Mouse (Mus musculus): ENCODE measurements around the gene App. TPM values are rescaled to one million over a fixed set of nuclear protein-coding genes. Genes with fewer than 3 reads are reported as not detected.

App gene
- total and polyA plus RNA-seq, 2 experiments from 2014 or later = 498 to 526 TPM

GRCm38 (mm10) chr16:85028396-85028795 is 145.2 kb downstream of the App start:
- no peaks in the 10 kb centered on the region for H3K27me3 ChIP-seq (ENCODE audit: insufficient read depth, low read length)
- no peak for DNase-seq (ENCODE audit: low spot score)
- H3K4me2 ChIP-seq (ENCODE audit: low read depth, low read length) = no peak overlapping the region
- no peaks in the 10 kb centered on the region for H3K9me3 ChIP-seq (ENCODE audit: low read length)
- TF ChIP-seq CTCF (IDR thresholded peaks at IDR 0.05; ENCODE audit: low read depth) = no peak
- H3K9ac ChIP-seq (replicated peaks; ENCODE audit: low read length) = no peak overlapping the region
- peaks cover 3% of the 10 kb centered on the region; the same call in 1 of the 2 replicates for H3K4me1 ChIP-seq (ENCODE audit: insufficient read depth, low read length)
- no peak overlapping the region for H3K4me3 ChIP-seq (ENCODE audit: low read length)
- H3K27ac ChIP-seq = no peak overlapping the region
- H3K36me3 ChIP-seq (ENCODE audit: insufficient read depth, low read length) = peaks cover 31% of the 10 kb centered on the region
- WGBS = 87% methylated on average over 4 of the region's 4 CpGs
- ATAC-seq = no peak

- H3K9me3 ChIP-seq (ENCODE audit: low read length) = no peaks in the 10 kb centered on the region
- peaks cover 5% of the 10 kb centered on the region; the same call in 1 of the 2 replicates for H3K4me1 ChIP-seq (ENCODE audit: insufficient read depth, low read length)
- 94% methylated on average over 8 of the region's 8 CpGs for WGBS
- no peaks in the 10 kb centered on the region for H3K27me3 ChIP-seq (ENCODE audit: insufficient read depth, low read length)
- TF ChIP-seq CTCF (IDR thresholded peaks at IDR 0.05; ENCODE audit: low read depth) = no peak
- no peak overlapping the region for H3K9ac ChIP-seq (replicated peaks; ENCODE audit: low read length)
- peaks cover 34% of the 10 kb centered on the region for H3K36me3 ChIP-seq (ENCODE audit: insufficient read depth, low read length)
- no peak overlapping the region for H3K27ac ChIP-seq
- DNase-seq (ENCODE audit: low spot score) (no peak), ATAC-seq (no peak)
- H3K4me2 ChIP-seq (ENCODE audit: low read depth, low read length) = no peak overlapping the region
- no peak overlapping the region for H3K4me3 ChIP-seq (ENCODE audit: low read length)
These were observed 148.9 kb downstream of the App start for GRCm38 (mm10) chr16:85024706-85025105.

- H3K4me1 ChIP-seq (ENCODE audit: insufficient read depth, low read length) = peaks cover 5% of the 10 kb centered on the region; the same call in 1 of the 2 replicates
- no peaks in the 10 kb centered on the region for H3K27me3 ChIP-seq (ENCODE audit: insufficient read depth, low read length)
- WGBS = 82% methylated on average over 3 of the region's 3 CpGs
- TF ChIP-seq CTCF (IDR thresholded peaks at IDR 0.05; ENCODE audit: low read depth) = no peak
- ATAC-seq (no peak), DNase-seq (ENCODE audit: low spot score) (no peak)
- peaks cover 25% of the 10 kb centered on the region for H3K36me3 ChIP-seq (ENCODE audit: insufficient read depth, low read length)
- no peak overlapping the region for H3K27ac ChIP-seq
- H3K9ac ChIP-seq (replicated peaks; ENCODE audit: low read length) = no peak overlapping the region
- H3K9me3 ChIP-seq (ENCODE audit: low read length) = no peaks in the 10 kb centered on the region
- H3K4me3 ChIP-seq (ENCODE audit: low read length) = no peak overlapping the region
- H3K4me2 ChIP-seq (ENCODE audit: low read depth, low read length) = no peak overlapping the region
These were observed 150.5 kb downstream of the App start for GRCm38 (mm10) chr16:85023106-85023505.

- TF ChIP-seq CTCF (IDR thresholded peaks at IDR 0.05; ENCODE audit: low read depth) = no peak
- Histone ChIP-seq H3K4me1 (ENCODE audit: insufficient read depth, low read length) (peaks cover 5% of the 10 kb centered on the region; the same call in 1 of the 2 replicates), H3K4me2 (ENCODE audit: low read depth, low read length) (no peak overlapping the region), H3K4me3 (ENCODE audit: low read length) (no peak overlapping the region), H3K27ac (peak overlapping the region; percentile 36; the same call in 1 of the 2 replicates), H3K27me3 (ENCODE audit: insufficient read depth, low read length) (no peaks in the 10 kb centered on the region), H3K36me3 (ENCODE audit: insufficient read depth, low read length) (peaks cover 18% of the 10 kb centered on the region), H3K9ac (replicated peaks; ENCODE audit: low read length) (no peak overlapping the region), H3K9me3 (ENCODE audit: low read length) (no peaks in the 10 kb centered on the region)
- DNase-seq (ENCODE audit: low spot score) (no peak), ATAC-seq (no peak)
- 78% methylated on average over 9 of the region's 9 CpGs for WGBS
These were observed 152.8 kb downstream of the App start for GRCm38 (mm10) chr16:85020696-85021323.

- H3K4me3 ChIP-seq (ENCODE audit: low read length) = no peak overlapping the region
- no peaks in the 10 kb centered on the region for H3K27me3 ChIP-seq (ENCODE audit: insufficient read depth, low read length)
- 53% methylated on average over 5 of the region's 5 CpGs for WGBS
- TF ChIP-seq CTCF (IDR thresholded peaks at IDR 0.05; ENCODE audit: low read depth) = no peak
- peaks cover 19% of the 10 kb centered on the region for H3K36me3 ChIP-seq (ENCODE audit: insufficient read depth, low read length)
- H3K27ac ChIP-seq = no peak overlapping the region
- H3K9ac ChIP-seq (replicated peaks; ENCODE audit: low read length) = no peak overlapping the region
- H3K9me3 ChIP-seq (ENCODE audit: low read length) = no peaks in the 10 kb centered on the region
- H3K4me1 ChIP-seq (ENCODE audit: insufficient read depth, low read length) = peaks cover 5% of the 10 kb centered on the region; the same call in 1 of the 2 replicates
- ATAC-seq = no peak
- DNase-seq (ENCODE audit: low spot score) = no peak
- no peak overlapping the region for H3K4me2 ChIP-seq (ENCODE audit: low read depth, low read length)
These were observed 154.3 kb downstream of the App start for GRCm38 (mm10) chr16:85019273-85019672.

GRCm38 (mm10) chr16:85017845-85018244 is 155.7 kb downstream of the App start:
- Histone ChIP-seq H3K4me3 (ENCODE audit: low read length) (no peak overlapping the region), H3K9ac (replicated peaks; ENCODE audit: low read length) (no peak overlapping the region), H3K9me3 (ENCODE audit: low read length) (no peaks in the 10 kb centered on the region), H3K27ac (no peak overlapping the region), H3K36me3 (ENCODE audit: insufficient read depth, low read length) (peaks cover 20% of the 10 kb centered on the region), H3K4me2 (ENCODE audit: low read depth, low read length) (no peak overlapping the region), H3K27me3 (ENCODE audit: insufficient read depth, low read length) (no peaks in the 10 kb centered on the region), H3K4me1 (ENCODE audit: insufficient read depth, low read length) (peaks cover 5% of the 10 kb centered on the region; the same call in 1 of the 2 replicates)
- ATAC-seq (no peak), DNase-seq (ENCODE audit: low spot score) (no peak)
- 75% methylated on average over 7 of the region's 7 CpGs for WGBS
- TF ChIP-seq CTCF (IDR thresholded peaks at IDR 0.05; ENCODE audit: low read depth) = no peak

- ATAC-seq = no peak
- no peak for TF ChIP-seq CTCF (IDR thresholded peaks at IDR 0.05; ENCODE audit: low read depth)
- no peak overlapping the region for H3K9ac ChIP-seq (replicated peaks; ENCODE audit: low read length)
- no peaks in the 10 kb centered on the region for H3K4me1 ChIP-seq (ENCODE audit: insufficient read depth, low read length)
- H3K4me2 ChIP-seq (ENCODE audit: low read depth, low read length) = no peak overlapping the region
- WGBS = 96% methylated on average over 3 of the region's 3 CpGs
- H3K4me3 ChIP-seq (ENCODE audit: low read length) = no peak overlapping the region
- DNase-seq (ENCODE audit: low spot score) = no peak
- H3K27me3 ChIP-seq (ENCODE audit: insufficient read depth, low read length) = no peaks in the 10 kb centered on the region
- H3K9me3 ChIP-seq (ENCODE audit: low read length) = no peaks in the 10 kb centered on the region
- H3K36me3 ChIP-seq (ENCODE audit: insufficient read depth, low read length) = peaks cover 43% of the 10 kb centered on the region
- no peak overlapping the region for H3K27ac ChIP-seq
These were observed 160.9 kb downstream of the App start for GRCm38 (mm10) chr16:85012695-85013094.
